In genomic region chr1:165046637-165047036, GRCm38 (mm10) we compare ENCODE assay signal across 9 mouse cellular contexts.
DNase-seq lines count a peak whose midpoint lies in the region; ATAC-seq and TF ChIP-seq lines count a peak whose summit lies in the region.
"Had no signal": no experiment of that assay in that cellular context is flagged by ENCODE, and none has a peak within 500 bp of the region (broad histone marks: within the 10 kb centered on the region; RNA-seq: fewer than 3 reads in every experiment).

No protein-coding gene starts in this region.

- no peaks in the 10 kb centered on the region for H3K36me3 ChIP-seq in kidney, embryonic 16.5 days (ENCODE audit: insufficient read depth, low read length)
- H3K36me3 ChIP-seq in hindbrain, embryonic 16.5 days (ENCODE audit: control insufficient read depth, insufficient read depth, low read length), result no peaks in the 10 kb centered on the region

- no peak overlapping the region for H3K4me3 ChIP-seq in kidney, embryonic 16.5 days (ENCODE audit: low read length)
- no peak overlapping the region for H3K4me3 ChIP-seq in cortical plate, adult 2 months (ENCODE audit: insufficient read depth, low read length)
- no peak overlapping the region for H3K4me3 ChIP-seq in hindbrain, embryonic 16.5 days (ENCODE audit: low read length)
- H3K4me3 ChIP-seq: megakaryocyte, embryonic 14.5 days had no signal

- H3K9ac ChIP-seq in kidney, embryonic 16.5 days (replicated peaks; ENCODE audit: low read length), result 0 out of 2 replicates have a peak overlapping the region, but pooled peaks have one; percentile 9
- peak overlapping the region; percentile 51 for H3K9ac ChIP-seq in hindbrain, embryonic 16.5 days (ENCODE audit: low read depth, low read length)

- no peak for TF ChIP-seq POLR2A in cortical plate, adult 2 months (IDR thresholded peaks at IDR 0.05; ENCODE audit: extremely low read depth, insufficient read depth, low read length)

- H3K9me3 ChIP-seq in kidney, embryonic 16.5 days (ENCODE audit: low read length), result no peaks in the 10 kb centered on the region
- H3K9me3 ChIP-seq in hindbrain, embryonic 16.5 days (ENCODE audit: control insufficient read depth, low read length), result no peaks in the 10 kb centered on the region
- H3K9me3 ChIP-seq: megakaryocyte, embryonic 14.5 days had no signal

- no peaks in the 10 kb centered on the region for H3K27me3 ChIP-seq in kidney, embryonic 16.5 days (ENCODE audit: insufficient read depth, low read length)
- H3K27me3 ChIP-seq in hindbrain, embryonic 16.5 days (replicated peaks; ENCODE audit: control insufficient read depth, insufficient read depth, low read length), result no peaks in the 10 kb centered on the region

- TF ChIP-seq CTCF in cortical plate, adult 2 months (IDR thresholded peaks at IDR 0.05; ENCODE audit: extremely low read depth, insufficient read depth, low read length), result no peak

- no peak overlapping the region for H3K27ac ChIP-seq in kidney, embryonic 16.5 days (ENCODE audit: low read length)
- H3K27ac ChIP-seq in cortical plate, adult 2 months (ENCODE audit: insufficient read depth, low read length), result peak overlapping the region; percentile 47
- H3K27ac ChIP-seq in hindbrain, embryonic 16.5 days (ENCODE audit: low read depth, low read length), result peak overlapping the region; percentile 83

- WGBS in kidney, embryonic 16.5 days, result 16% methylated on average over 7 of the region's 7 CpGs
- 6% methylated on average over 7 of the region's 7 CpGs for WGBS in hindbrain, embryonic 16.5 days

- H3K4me2 ChIP-seq in kidney, embryonic 16.5 days (replicated peaks; ENCODE audit: low read depth, low read length), result no peak overlapping the region; the same call in 1 of the 2 replicates
- no peak overlapping the region for H3K4me2 ChIP-seq in hindbrain, embryonic 16.5 days (ENCODE audit: low read length)

- H3K4me1 ChIP-seq in kidney, embryonic 16.5 days (ENCODE audit: insufficient read depth, low read length), result 0 out of 2 replicates have a peak, but pooled peaks cover 8% of the 10 kb centered on the region
- H3K4me1 ChIP-seq in cortical plate, adult 2 months (ENCODE audit: control insufficient read depth, insufficient read depth, low read length), result peaks cover 10% of the 10 kb centered on the region
- H3K4me1 ChIP-seq in hindbrain, embryonic 16.5 days (ENCODE audit: control insufficient read depth, insufficient read depth, low read depth, low read length), result peaks cover 22% of the 10 kb centered on the region

- peak; percentile 91 for ATAC-seq in kidney, embryonic 16.5 days (ENCODE audit: low FRiP score, low TSS enrichment)
- ATAC-seq in hindbrain, embryonic 16.5 days, result peak; percentile 91

- intact Hi-C loops in gastrocnemius, postnatal 14 days (cut with DNase I; ENCODE audit: low total_unique reads), result loop anchor here (10.0 kb wide), 1 partner anchor 682 kb away; no protein-coding TSS in a partner anchor

- no peak for DNase-seq in kidney, postnatal 25 days
- DNase-seq in gastrocnemius, postnatal 14 days, result peak; percentile 49
- DNase-seq in lung, postnatal 14 days, result peak; percentile 5
- DNase-seq in right cerebral cortex, postnatal 10 days (ENCODE audit: low spot score in 2 of 2), result peak; percentile 50 to 63
- no peak for DNase-seq in thymus, postnatal 36 days

Comparison
In these comparisons a context has a peak if more than half of its experiments do, and no peak if none do; other contexts are left out.
1. DNase-seq: peak in gastrocnemius, postnatal 14 days (single experiment), lung, postnatal 14 days (single experiment) and right cerebral cortex, postnatal 10 days (2 of 2); none in kidney, postnatal 25 days (0 of 2) and thymus, postnatal 36 days (0 of 2).